Mouse (Mus musculus): ENCODE results near the gene Thsd4. TPM values are rescaled to one million over a fixed set of nuclear protein-coding genes. Genes with fewer than 3 reads are reported as not detected.

The Thsd4 gene
- polyA plus RNA-seq, 1 experiment from 2014 or later: 4.3 TPM

GRCm38 (mm10) chr9:60200436-60200835 lies 321.4 kb downstream of the Thsd4 start:
- Histone ChIP-seq H3K4me3 (ENCODE audit: low read depth, low read length) (no peak overlapping the region), H3K9ac (ENCODE audit: low read depth, low read length) (no peak overlapping the region), H3K4me2 (ENCODE audit: low read length) (no peak overlapping the region), H3K4me1 (ENCODE audit: control insufficient read depth, insufficient read depth, low read length) (no peaks in the 10 kb centered on the region), H3K36me3 (ENCODE audit: control insufficient read depth, insufficient read depth, low read length) (no peaks in the 10 kb centered on the region), H3K27ac (ENCODE audit: low read length) (no peak overlapping the region), H3K9me3 (replicated peaks; ENCODE audit: control insufficient read depth, low read length, poor library complexity, severe bottlenecking) (no peaks in the 10 kb centered on the region), H3K27me3 (ENCODE audit: control insufficient read depth, insufficient read depth, low read depth, low read length) (no peaks in the 10 kb centered on the region)
- no peak for ATAC-seq
- WGBS: 78% methylated on average over 2 of the region's 2 CpGs

GRCm38 (mm10) chr9:60198530-60199200 lies 323.2 kb downstream of the Thsd4 start:
- Histone ChIP-seq H3K27ac (ENCODE audit: low read length) (no peak overlapping the region), H3K36me3 (ENCODE audit: control insufficient read depth, insufficient read depth, low read length) (no peaks in the 10 kb centered on the region), H3K9ac (ENCODE audit: low read depth, low read length) (no peak overlapping the region), H3K9me3 (replicated peaks; ENCODE audit: control insufficient read depth, low read length, poor library complexity, severe bottlenecking) (no peaks in the 10 kb centered on the region), H3K4me2 (ENCODE audit: low read length) (no peak overlapping the region), H3K4me3 (ENCODE audit: low read depth, low read length) (no peak overlapping the region), H3K4me1 (ENCODE audit: control insufficient read depth, insufficient read depth, low read length) (no peaks in the 10 kb centered on the region), H3K27me3 (ENCODE audit: control insufficient read depth, insufficient read depth, low read depth, low read length) (no peaks in the 10 kb centered on the region)
- 94% methylated on average over 12 of the region's 12 CpGs for WGBS
- no peak for ATAC-seq

GRCm38 (mm10) chr9:60195502-60195901 lies 326.3 kb downstream of the Thsd4 start:
- Histone ChIP-seq H3K9me3 (replicated peaks; ENCODE audit: control insufficient read depth, low read length, poor library complexity, severe bottlenecking) (no peaks in the 10 kb centered on the region), H3K27me3 (ENCODE audit: control insufficient read depth, insufficient read depth, low read depth, low read length) (no peaks in the 10 kb centered on the region), H3K27ac (ENCODE audit: low read length) (no peak overlapping the region), H3K4me3 (ENCODE audit: low read depth, low read length) (no peak overlapping the region), H3K9ac (ENCODE audit: low read depth, low read length) (no peak overlapping the region), H3K36me3 (ENCODE audit: control insufficient read depth, insufficient read depth, low read length) (no peaks in the 10 kb centered on the region), H3K4me1 (ENCODE audit: control insufficient read depth, insufficient read depth, low read length) (no peaks in the 10 kb centered on the region), H3K4me2 (ENCODE audit: low read length) (no peak overlapping the region)
- whole genome bisulfite sequencing: 78% methylated on average over 2 of the region's 2 CpGs
- ATAC-seq: no peak

GRCm38 (mm10) chr9:60194905-60195304 lies 326.9 kb downstream of the Thsd4 start:
- Histone ChIP-seq H3K4me2 (ENCODE audit: low read length) (no peak overlapping the region), H3K27me3 (ENCODE audit: control insufficient read depth, insufficient read depth, low read depth, low read length) (no peaks in the 10 kb centered on the region)

GRCm38 (mm10) chr9:60192321-60192720 lies 329.5 kb downstream of the Thsd4 start:
- H3K9me3 ChIP-seq (replicated peaks; ENCODE audit: control insufficient read depth, low read length, poor library complexity, severe bottlenecking): no peaks in the 10 kb centered on the region
- ATAC-seq: no peak
- H3K4me1 ChIP-seq (ENCODE audit: control insufficient read depth, insufficient read depth, low read length): no peaks in the 10 kb centered on the region
- H3K36me3 ChIP-seq (ENCODE audit: control insufficient read depth, insufficient read depth, low read length): no peaks in the 10 kb centered on the region
- no peak overlapping the region for H3K9ac ChIP-seq (ENCODE audit: low read depth, low read length)
- no peak overlapping the region for H3K4me2 ChIP-seq (ENCODE audit: low read length)
- H3K27me3 ChIP-seq (ENCODE audit: control insufficient read depth, insufficient read depth, low read depth, low read length): no peaks in the 10 kb centered on the region
- H3K27ac ChIP-seq (ENCODE audit: low read length): no peak overlapping the region
- 89% methylated on average over 5 of the region's 5 CpGs for WGBS
- no peak overlapping the region for H3K4me3 ChIP-seq (ENCODE audit: low read depth, low read length)

More at GRCm38 (mm10) chr9:60194905-60195304, 326.9 kb downstream of the Thsd4 start:
- no peaks in the 10 kb centered on the region for H3K9me3 ChIP-seq (replicated peaks; ENCODE audit: control insufficient read depth, low read length, poor library complexity, severe bottlenecking)
- H3K4me3 ChIP-seq (ENCODE audit: low read depth, low read length): no peak overlapping the region
- H3K36me3 ChIP-seq (ENCODE audit: control insufficient read depth, insufficient read depth, low read length): no peaks in the 10 kb centered on the region
- no peak for ATAC-seq
- no peak overlapping the region for H3K27ac ChIP-seq (ENCODE audit: low read length)
- WGBS: 44% methylated on average over 6 of the region's 6 CpGs
- no peaks in the 10 kb centered on the region for H3K4me1 ChIP-seq (ENCODE audit: control insufficient read depth, insufficient read depth, low read length)
- H3K9ac ChIP-seq (ENCODE audit: low read depth, low read length): no peak overlapping the region

- WGBS: 88% methylated on average over 2 of the region's 2 CpGs
- H3K4me1 ChIP-seq (ENCODE audit: control insufficient read depth, insufficient read depth, low read length): no peaks in the 10 kb centered on the region
These were observed 334.4 kb downstream of the Thsd4 start for GRCm38 (mm10) chr9:60187437-60187836.

GRCm38 (mm10) chr9:60186948-60187347 lies 334.9 kb downstream of the Thsd4 start:
- Histone ChIP-seq H3K27ac (ENCODE audit: low read length) (no peak overlapping the region), H3K9ac (ENCODE audit: low read depth, low read length) (no peak overlapping the region), H3K4me1 (ENCODE audit: control insufficient read depth, insufficient read depth, low read length) (no peaks in the 10 kb centered on the region), H3K9me3 (replicated peaks; ENCODE audit: control insufficient read depth, low read length, poor library complexity, severe bottlenecking) (no peaks in the 10 kb centered on the region), H3K36me3 (ENCODE audit: control insufficient read depth, insufficient read depth, low read length) (no peaks in the 10 kb centered on the region), H3K27me3 (ENCODE audit: control insufficient read depth, insufficient read depth, low read depth, low read length) (no peaks in the 10 kb centered on the region), H3K4me3 (ENCODE audit: low read depth, low read length) (no peak overlapping the region), H3K4me2 (ENCODE audit: low read length) (no peak overlapping the region)
- 88% methylated on average over 7 of the region's 7 CpGs for WGBS
- ATAC-seq: no peak

More at GRCm38 (mm10) chr9:60187437-60187836, 334.4 kb downstream of the Thsd4 start:
- H3K9me3 ChIP-seq (replicated peaks; ENCODE audit: control insufficient read depth, low read length, poor library complexity, severe bottlenecking): no peaks in the 10 kb centered on the region
- H3K36me3 ChIP-seq (ENCODE audit: control insufficient read depth, insufficient read depth, low read length): no peaks in the 10 kb centered on the region
- no peak overlapping the region for H3K9ac ChIP-seq (ENCODE audit: low read depth, low read length)
- no peak for ATAC-seq
- H3K27me3 ChIP-seq (ENCODE audit: control insufficient read depth, insufficient read depth, low read depth, low read length): no peaks in the 10 kb centered on the region
- H3K4me2 ChIP-seq (ENCODE audit: low read length): no peak overlapping the region
- H3K27ac ChIP-seq (ENCODE audit: low read length): no peak overlapping the region
- H3K4me3 ChIP-seq (ENCODE audit: low read depth, low read length): no peak overlapping the region

GRCm38 (mm10) chr9:60184083-60184482 lies 337.8 kb downstream of the Thsd4 start:
- H3K27me3 ChIP-seq (ENCODE audit: control insufficient read depth, insufficient read depth, low read depth, low read length): no peaks in the 10 kb centered on the region
- H3K4me3 ChIP-seq (ENCODE audit: low read depth, low read length): no peak overlapping the region
- no peaks in the 10 kb centered on the region for H3K36me3 ChIP-seq (ENCODE audit: control insufficient read depth, insufficient read depth, low read length)
- no peak overlapping the region for H3K9ac ChIP-seq (ENCODE audit: low read depth, low read length)
- H3K9me3 ChIP-seq (replicated peaks; ENCODE audit: control insufficient read depth, low read length, poor library complexity, severe bottlenecking): no peaks in the 10 kb centered on the region
- 70% methylated on average over 3 of the region's 3 CpGs for WGBS
- no peak for ATAC-seq
- H3K4me2 ChIP-seq (ENCODE audit: low read length): no peak overlapping the region
- no peaks in the 10 kb centered on the region for H3K4me1 ChIP-seq (ENCODE audit: control insufficient read depth, insufficient read depth, low read length)
- no peak overlapping the region for H3K27ac ChIP-seq (ENCODE audit: low read length)

- ATAC-seq: no peak
- no peak overlapping the region for H3K4me3 ChIP-seq (ENCODE audit: low read depth, low read length)
- no peaks in the 10 kb centered on the region for H3K36me3 ChIP-seq (ENCODE audit: control insufficient read depth, insufficient read depth, low read length)
- WGBS: 86% methylated on average over 6 of the region's 6 CpGs
- no peaks in the 10 kb centered on the region for H3K27me3 ChIP-seq (ENCODE audit: control insufficient read depth, insufficient read depth, low read depth, low read length)
- no peaks in the 10 kb centered on the region for H3K4me1 ChIP-seq (ENCODE audit: control insufficient read depth, insufficient read depth, low read length)
- H3K4me2 ChIP-seq (ENCODE audit: low read length): no peak overlapping the region
- no peak overlapping the region for H3K27ac ChIP-seq (ENCODE audit: low read length)
- H3K9me3 ChIP-seq (replicated peaks; ENCODE audit: control insufficient read depth, low read length, poor library complexity, severe bottlenecking): no peaks in the 10 kb centered on the region
- H3K9ac ChIP-seq (ENCODE audit: low read depth, low read length): no peak overlapping the region
These were observed 339.5 kb downstream of the Thsd4 start for GRCm38 (mm10) chr9:60182371-60182770.
